Mouse (Mus musculus): ENCODE measurements around the gene Dcst1. TPM values are rescaled to one million over a fixed set of nuclear protein-coding genes. Genes with fewer than 3 reads are reported as not detected.

Dcst1 gene
- 0.09 and 0.16 TPM in 2 replicates for total RNA-seq (2012; rRNA removed)

DNA sequence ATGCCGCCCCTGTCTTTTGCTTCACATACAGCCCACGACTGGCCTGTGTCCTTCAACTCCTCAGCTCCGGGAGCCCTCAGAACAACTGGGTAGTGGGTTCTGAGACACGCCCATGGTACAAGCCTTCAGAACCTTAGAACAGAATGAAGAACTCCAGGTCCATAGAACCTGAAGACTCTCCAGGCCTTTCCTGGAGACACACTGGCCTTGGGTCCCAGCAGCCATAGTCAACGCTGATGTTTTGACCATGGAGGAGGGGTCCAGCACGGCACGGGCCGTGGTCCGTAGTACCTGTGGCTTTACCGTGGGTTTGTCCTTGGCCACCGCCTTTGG, at the start of gene Dcst1:
Dcst1 (minus strand) TSS at position 101 of the 333 bp plus-strand sequence.
- H3K36me3 ChIP-seq (ENCODE audit: control insufficient read depth, insufficient read depth, low read length, poor library complexity, severe bottlenecking), result no peaks in the 10 kb centered on the region
- DNase-seq (ENCODE audit: low read depth, low spot score), result no peak
- in situ Hi-C loops (cut with MboI; ENCODE audit: low sequenced_read_pairs in 2 of 2, unreplicated experiment in 2 of 2), result no loop called here
- no peak within 1 kb of the TSS for H3K27ac ChIP-seq (ENCODE audit: insufficient read depth, low read depth, low read length, poor library complexity, severe bottlenecking)
- no peaks in the 10 kb centered on the region; a peak in 1 of 4 replicates for H3K4me1 ChIP-seq (ENCODE audit: control insufficient read depth in 2 of 2, insufficient read depth in 2 of 2, low read length in 2 of 2, poor library complexity in 1 of 2)
- H3K9me3 ChIP-seq (ENCODE audit: control insufficient read depth, insufficient read depth, low read depth, low read length), result no peaks in the 10 kb centered on the region
- H3K4me3 ChIP-seq (ENCODE audit: insufficient read depth in 1 of 2, low read depth in 1 of 2, low read length in 2 of 2, poor library complexity in 1 of 2, severe bottlenecking in 1 of 2), result peak within 1 kb of the TSS; percentile 30 to 37; a peak in 2 of 4 replicates
- no peak within 1 kb of the TSS for H3K9ac ChIP-seq (ENCODE audit: insufficient read depth, low read depth, low read length, poor library complexity, severe bottlenecking)
- no peak for TF ChIP-seq ZC3H11A (IDR thresholded peaks at IDR 0.05; ENCODE audit: borderline replicate concordance, low read depth, low read length)
- no peak for TF ChIP-seq HCFC1 (IDR thresholded peaks at IDR 0.05; ENCODE audit: borderline replicate concordance, insufficient read depth, low read length)
- TF ChIP-seq CHD2 (IDR thresholded peaks at IDR 0.05; ENCODE audit: low read depth, low read length), result no peak
- TF ChIP-seq MAFK (IDR thresholded peaks at IDR 0.05; ENCODE audit: insufficient read depth, low read depth, low read length), result no peak
- TF ChIP-seq ZNF384 (IDR thresholded peaks at IDR 0.05; ENCODE audit: low read depth, low read length), result no peak

DNA sequence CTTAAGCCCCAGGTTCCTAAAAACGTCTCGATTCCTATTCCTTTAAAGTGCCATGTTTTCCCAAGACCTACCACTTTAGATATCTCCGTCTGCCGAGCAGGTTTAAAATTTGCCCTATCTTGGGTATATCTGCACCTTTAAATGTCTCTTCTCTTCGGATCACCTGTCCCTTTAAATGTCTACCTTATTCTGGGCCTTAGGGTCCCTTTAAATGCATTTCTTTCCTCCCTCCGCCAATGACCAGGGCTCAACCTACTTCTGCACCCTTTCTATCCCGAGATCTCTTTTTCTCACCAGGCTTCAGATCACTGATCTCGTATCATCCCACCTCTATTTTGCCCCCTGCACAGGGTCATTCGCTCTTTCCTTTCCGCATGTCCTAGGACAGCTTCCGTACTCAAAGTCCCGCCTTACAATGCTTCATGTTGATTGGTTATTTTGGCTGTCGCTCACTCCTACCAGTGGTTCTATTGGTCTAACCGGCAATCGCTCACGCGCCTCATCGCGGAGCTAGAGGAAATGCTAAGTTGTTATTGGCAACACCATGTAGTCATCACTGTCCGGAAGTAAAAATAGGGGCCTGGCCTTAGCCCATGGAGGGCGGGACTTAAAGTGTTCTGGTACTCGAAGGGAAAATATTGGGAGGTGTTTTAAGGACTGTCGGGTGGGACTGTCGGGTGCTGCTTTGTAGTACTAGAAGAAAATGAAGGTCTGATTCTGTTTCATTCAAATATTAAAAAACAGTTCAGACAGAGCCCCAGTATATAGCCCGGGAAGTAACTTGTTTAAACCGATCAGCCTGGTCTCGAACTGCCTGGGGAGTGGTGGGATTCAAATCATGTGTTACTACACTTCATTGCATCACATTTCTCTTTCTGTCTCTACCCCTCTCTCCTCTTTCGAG, 46.7 kb upstream of the Dcst1 start, which contains the start of gene Flad1:
Flad1 (minus strand) TSS at position 381 of the 904 bp plus-strand sequence.
- H3K9ac ChIP-seq (ENCODE audit: insufficient read depth, low read depth, low read length, poor library complexity, severe bottlenecking), result peak within 1 kb of the TSS; percentile 74
- H3K9me3 ChIP-seq (ENCODE audit: control insufficient read depth, insufficient read depth, low read depth, low read length), result no peaks in the 10 kb centered on the region
- in situ Hi-C loops (cut with MboI; ENCODE audit: low sequenced_read_pairs in 2 of 2, unreplicated experiment in 2 of 2), result no loop called here
- H3K4me3 ChIP-seq (ENCODE audit: insufficient read depth in 1 of 2, low read depth in 1 of 2, low read length in 2 of 2, poor library complexity in 1 of 2, severe bottlenecking in 1 of 2), result peak within 1 kb of the TSS; percentile 66 to 85
- TF ChIP-seq MAFK (IDR thresholded peaks at IDR 0.05; ENCODE audit: insufficient read depth, low read depth, low read length), result no peak
- peak; percentile 61; the same call in 1 of the 2 replicates for TF ChIP-seq HCFC1 (IDR thresholded peaks at IDR 0.05; ENCODE audit: borderline replicate concordance, insufficient read depth, low read length)
- no peak for TF ChIP-seq ZNF384 (IDR thresholded peaks at IDR 0.05; ENCODE audit: low read depth, low read length)
- no peak for TF ChIP-seq ZC3H11A (IDR thresholded peaks at IDR 0.05; ENCODE audit: borderline replicate concordance, low read depth, low read length)
- peak; percentile 100 for TF ChIP-seq CHD2 (IDR thresholded peaks at IDR 0.05; ENCODE audit: low read depth, low read length)
- DNase-seq (ENCODE audit: low read depth, low spot score), result peak; percentile 100
- H3K27ac ChIP-seq (ENCODE audit: insufficient read depth, low read depth, low read length, poor library complexity, severe bottlenecking), result peak within 1 kb of the TSS; percentile 75
- H3K36me3 ChIP-seq (ENCODE audit: control insufficient read depth, insufficient read depth, low read length, poor library complexity, severe bottlenecking), result peaks cover 29% of the 10 kb centered on the region
- peaks cover under 1 to 16% of the 10 kb centered on the region in 2 experiments; a peak in 2 of 4 replicates for H3K4me1 ChIP-seq (ENCODE audit: control insufficient read depth in 2 of 2, insufficient read depth in 2 of 2, low read length in 2 of 2, poor library complexity in 1 of 2)

DNA sequence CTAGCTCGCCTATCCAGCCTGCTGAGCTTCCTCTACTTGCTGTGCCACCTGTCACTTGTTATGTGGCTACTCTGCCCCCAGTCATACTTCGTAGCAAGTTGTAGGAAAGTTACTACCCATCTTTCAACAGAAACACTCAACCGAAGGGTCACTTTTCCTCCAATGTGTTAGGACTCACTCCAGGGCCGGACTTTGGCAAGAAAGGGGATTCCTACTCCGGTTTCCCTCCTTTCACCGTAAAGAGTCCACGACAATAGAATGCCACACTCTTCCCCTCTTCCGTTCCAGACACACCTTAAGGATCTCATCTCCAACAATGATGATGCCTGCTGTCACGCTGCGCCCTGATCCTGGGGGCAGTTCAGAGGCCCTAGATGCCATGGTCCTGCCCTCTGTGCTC, 45.8 kb upstream of the Dcst1 start:
- H3K4me3 ChIP-seq (ENCODE audit: insufficient read depth in 1 of 2, low read depth in 1 of 2, low read length in 2 of 2, poor library complexity in 1 of 2, severe bottlenecking in 1 of 2), result peak overlapping the region; percentile 66 to 85
- H3K4me1 ChIP-seq (ENCODE audit: control insufficient read depth in 2 of 2, insufficient read depth in 2 of 2, low read length in 2 of 2, poor library complexity in 1 of 2), result peaks cover 0 to 13% of the 10 kb centered on the region in 2 experiments; a peak in 2 of 4 replicates
- H3K27ac ChIP-seq (ENCODE audit: insufficient read depth, low read depth, low read length, poor library complexity, severe bottlenecking), result no peak overlapping the region
- H3K9me3 ChIP-seq (ENCODE audit: control insufficient read depth, insufficient read depth, low read depth, low read length), result no peaks in the 10 kb centered on the region
- peaks cover 21% of the 10 kb centered on the region for H3K36me3 ChIP-seq (ENCODE audit: control insufficient read depth, insufficient read depth, low read length, poor library complexity, severe bottlenecking)
- peak overlapping the region; percentile 74 for H3K9ac ChIP-seq (ENCODE audit: insufficient read depth, low read depth, low read length, poor library complexity, severe bottlenecking)
- TF ChIP-seq MAFK (IDR thresholded peaks at IDR 0.05; ENCODE audit: insufficient read depth, low read depth, low read length), result no peak
- no peak for TF ChIP-seq HCFC1 (IDR thresholded peaks at IDR 0.05; ENCODE audit: borderline replicate concordance, insufficient read depth, low read length)
- TF ChIP-seq ZNF384 (IDR thresholded peaks at IDR 0.05; ENCODE audit: low read depth, low read length), result no peak
- no peak for TF ChIP-seq CHD2 (IDR thresholded peaks at IDR 0.05; ENCODE audit: low read depth, low read length)
- in situ Hi-C loops (cut with MboI; ENCODE audit: low sequenced_read_pairs in 2 of 2, unreplicated experiment in 2 of 2), result no loop called here
- DNase-seq (ENCODE audit: low read depth, low spot score), result no peak

DNA sequence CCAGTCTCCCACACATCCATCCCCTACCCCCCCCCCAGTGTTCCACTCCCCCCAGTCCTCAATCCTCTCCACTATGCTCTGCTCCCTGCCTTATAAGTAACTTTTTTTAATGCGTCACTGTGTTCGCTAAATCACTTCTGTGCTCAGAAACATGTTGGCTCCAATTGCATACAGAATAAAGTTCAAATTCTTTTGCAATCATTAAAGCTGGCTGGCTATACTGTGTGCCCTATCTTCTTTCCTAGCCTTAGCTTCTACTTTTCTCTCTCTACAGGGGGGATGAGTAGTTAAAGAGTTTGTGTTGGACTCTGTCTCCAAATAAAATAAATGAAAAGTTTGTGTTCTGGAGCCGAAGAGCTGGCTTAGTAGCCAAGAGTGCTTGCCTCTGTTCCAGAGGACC, 44.6 kb upstream of the Dcst1 start:
- Histone ChIP-seq H3K4me3 (ENCODE audit: insufficient read depth in 1 of 2, low read depth in 1 of 2, low read length in 2 of 2, poor library complexity in 1 of 2, severe bottlenecking in 1 of 2) (no peak overlapping the region), H3K36me3 (ENCODE audit: control insufficient read depth, insufficient read depth, low read length, poor library complexity, severe bottlenecking) (peaks cover 16% of the 10 kb centered on the region), H3K9ac (ENCODE audit: insufficient read depth, low read depth, low read length, poor library complexity, severe bottlenecking) (no peak overlapping the region), H3K9me3 (ENCODE audit: control insufficient read depth, insufficient read depth, low read depth, low read length) (no peaks in the 10 kb centered on the region), H3K27ac (ENCODE audit: insufficient read depth, low read depth, low read length, poor library complexity, severe bottlenecking) (no peak overlapping the region), H3K4me1 (ENCODE audit: control insufficient read depth in 2 of 2, insufficient read depth in 2 of 2, low read length in 2 of 2, poor library complexity in 1 of 2) (peaks cover 0 to 13% of the 10 kb centered on the region in 2 experiments; a peak in 2 of 4 replicates)
- no peak for TF ChIP-seq CHD2 (IDR thresholded peaks at IDR 0.05; ENCODE audit: low read depth, low read length)
- TF ChIP-seq MAFK (IDR thresholded peaks at IDR 0.05; ENCODE audit: insufficient read depth, low read depth, low read length), result no peak
- no peak for TF ChIP-seq HCFC1 (IDR thresholded peaks at IDR 0.05; ENCODE audit: borderline replicate concordance, insufficient read depth, low read length)
- no peak for TF ChIP-seq ZC3H11A (IDR thresholded peaks at IDR 0.05; ENCODE audit: borderline replicate concordance, low read depth, low read length)
- in situ Hi-C loops (cut with MboI; ENCODE audit: low sequenced_read_pairs in 2 of 2, unreplicated experiment in 2 of 2), result no loop called here
- no peak for DNase-seq (ENCODE audit: low read depth, low spot score)
